30 mouse cellular contexts compared by ENCODE assay signal in the genomic region with DNA sequence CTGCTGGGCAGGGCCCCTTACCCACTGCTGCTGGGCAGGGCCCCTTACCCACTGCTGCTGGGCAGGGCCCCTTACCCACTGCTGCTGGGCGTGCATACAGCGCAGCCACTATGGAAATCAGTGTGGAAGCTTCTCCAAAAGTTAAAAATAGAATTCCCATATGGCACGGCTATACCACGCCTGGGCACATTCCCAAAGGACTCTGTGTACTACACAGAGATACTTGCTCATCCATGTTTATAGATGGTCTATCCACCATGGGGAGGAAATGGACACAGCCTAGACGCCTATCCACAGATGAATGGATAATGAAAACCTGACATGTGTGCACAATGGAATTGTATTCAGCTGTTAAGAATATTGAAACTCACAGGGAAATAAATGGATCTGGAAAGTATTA. TPM values are rescaled to one million over a fixed set of nuclear protein-coding genes. Genes with fewer than 3 reads are reported as not detected.
DNase-seq lines count a peak whose midpoint lies in the region; ATAC-seq and TF ChIP-seq lines count a peak whose summit lies in the region.
"Had no signal": no experiment of that assay in that cellular context is flagged by ENCODE, and none has a peak within 500 bp of the region (broad histone marks: within the 10 kb centered on the region; RNA-seq: fewer than 3 reads in every experiment).

No protein-coding gene starts in this region.

- H3K9me3 ChIP-seq in forebrain, postnatal 0 days (ENCODE audit: low read length), result no peaks in the 10 kb centered on the region
- no peaks in the 10 kb centered on the region for H3K9me3 ChIP-seq in forebrain, embryonic 16.5 days (ENCODE audit: control insufficient read depth, low read length)
- no peaks in the 10 kb centered on the region for H3K9me3 ChIP-seq in midbrain, embryonic 10.5 days (replicated peaks)
- no peaks in the 10 kb centered on the region for H3K9me3 ChIP-seq in midbrain, embryonic 13.5 days
- H3K9me3 ChIP-seq: forebrain, embryonic 10.5 days; heart, embryonic 15.5 days; hindbrain, embryonic 13.5 days; kidney, embryonic 15.5 days; limb, embryonic 12.5 days; neural tube, embryonic 15.5 days had no signal

- no peaks in the 10 kb centered on the region; the same call in 1 of the 2 replicates for H3K4me1 ChIP-seq in forebrain, postnatal 0 days (ENCODE audit: insufficient read depth)
- peaks cover 9% of the 10 kb centered on the region for H3K4me1 ChIP-seq in forebrain, embryonic 16.5 days (replicated peaks; ENCODE audit: control insufficient read depth, insufficient read depth, low read length)
- H3K4me1 ChIP-seq in midbrain, embryonic 10.5 days, result peaks cover 17% of the 10 kb centered on the region
- H3K4me1 ChIP-seq in midbrain, embryonic 13.5 days (replicated peaks), result peaks cover 15% of the 10 kb centered on the region
- H3K4me1 ChIP-seq: limb, embryonic 12.5 days had no signal

- H3K9ac ChIP-seq in forebrain, postnatal 0 days, result no peak overlapping the region
- no peak overlapping the region for H3K9ac ChIP-seq in forebrain, embryonic 16.5 days (replicated peaks; ENCODE audit: low read depth, low read length)
- H3K9ac ChIP-seq in midbrain, embryonic 13.5 days (replicated peaks), result no peak overlapping the region
- H3K9ac ChIP-seq: heart, embryonic 15.5 days; hindbrain, embryonic 13.5 days; kidney, embryonic 15.5 days; limb, embryonic 12.5 days; liver, postnatal 0 days; neural tube, embryonic 15.5 days had no signal

- H3K27me3 ChIP-seq in forebrain, postnatal 0 days (ENCODE audit: insufficient read depth, low read length), result no peaks in the 10 kb centered on the region
- no peaks in the 10 kb centered on the region for H3K27me3 ChIP-seq in forebrain, embryonic 16.5 days (replicated peaks; ENCODE audit: control insufficient read depth, insufficient read depth, low read length)
- H3K27me3 ChIP-seq in midbrain, embryonic 10.5 days (ENCODE audit: low read depth, poor library complexity, severe bottlenecking), result peaks cover 31% of the 10 kb centered on the region
- H3K27me3 ChIP-seq in midbrain, embryonic 13.5 days, result peaks cover 17% of the 10 kb centered on the region

- TF ChIP-seq CTCF in forebrain, postnatal 0 days (IDR thresholded peaks at IDR 0.05; ENCODE audit: low read depth), result no peak

- no peak for ATAC-seq in forebrain, postnatal 0 days
- no peak for ATAC-seq in forebrain, embryonic 16.5 days
- no peak for ATAC-seq in midbrain, embryonic 13.5 days
- ATAC-seq: liver, postnatal 0 days; lung, postnatal 0 days had no signal

- no peak overlapping the region for H3K27ac ChIP-seq in forebrain, postnatal 0 days (ENCODE audit: low read depth, low read length)
- no peak overlapping the region for H3K27ac ChIP-seq in forebrain, embryonic 16.5 days (ENCODE audit: low read length)
- no peak overlapping the region for H3K27ac ChIP-seq in midbrain, embryonic 10.5 days (replicated peaks)
- H3K27ac ChIP-seq in midbrain, embryonic 13.5 days, result no peak overlapping the region
- H3K27ac ChIP-seq: forebrain, embryonic 10.5 days; gastrocnemius, adult 2 months; heart, embryonic 15.5 days; hindbrain, embryonic 13.5 days; kidney, embryonic 15.5 days; limb, embryonic 12.5 days; macrophage; neural tube, embryonic 15.5 days had no signal

- 61% methylated on average over 5 of the region's 5 CpGs for WGBS in forebrain, postnatal 0 days
- 62% methylated on average over 5 of the region's 5 CpGs for WGBS in forebrain, embryonic 16.5 days
- 87% methylated on average over 5 of the region's 5 CpGs for WGBS in midbrain, embryonic 10.5 days
- 79% methylated on average over 5 of the region's 5 CpGs for WGBS in midbrain, embryonic 13.5 days

- H3K4me3 ChIP-seq in forebrain, postnatal 0 days (ENCODE audit: low read depth, low read length), result no peak overlapping the region
- no peak overlapping the region for H3K4me3 ChIP-seq in forebrain, embryonic 16.5 days (replicated peaks; ENCODE audit: low read length)
- H3K4me3 ChIP-seq in midbrain, embryonic 10.5 days, result no peak overlapping the region
- H3K4me3 ChIP-seq in midbrain, embryonic 13.5 days (replicated peaks), result no peak overlapping the region
- H3K4me3 ChIP-seq: forebrain, embryonic 10.5 days; gastrocnemius, adult 2 months; heart, embryonic 15.5 days; hindbrain, embryonic 13.5 days; kidney, embryonic 15.5 days; left cerebral cortex, adult 2 months; limb, embryonic 12.5 days; neural tube, embryonic 15.5 days had no signal

- intact Hi-C loops in left cerebral cortex, postnatal 36 days (cut with DNase I), result no loop called here

- H3K36me3 ChIP-seq in forebrain, postnatal 0 days (ENCODE audit: insufficient read depth), result no peaks in the 10 kb centered on the region
- H3K36me3 ChIP-seq in forebrain, embryonic 16.5 days (ENCODE audit: control insufficient read depth, insufficient read depth), result no peaks in the 10 kb centered on the region
- H3K36me3 ChIP-seq in midbrain, embryonic 10.5 days, result no peaks in the 10 kb centered on the region
- H3K36me3 ChIP-seq in midbrain, embryonic 13.5 days, result no peaks in the 10 kb centered on the region
- H3K36me3 ChIP-seq: forebrain, embryonic 10.5 days; heart, embryonic 15.5 days; hindbrain, embryonic 13.5 days; kidney, embryonic 15.5 days; limb, embryonic 12.5 days; neural tube, embryonic 15.5 days had no signal

- peak; percentile 67 for DNase-seq in forebrain, postnatal 0 days
- DNase-seq in layer of hippocampus, adult 9-11 months, result peak; percentile 62
- no peak for DNase-seq in layer of hippocampus, postnatal 14 days (ENCODE audit: low spot score in 2 of 2)
- peak; percentile 78 to 79 for DNase-seq in left cerebral cortex, postnatal 36 days (ENCODE audit: low spot score in 2 of 2)
- DNase-seq in right cerebral cortex, postnatal 36 days (ENCODE audit: low spot score in 2 of 2), result peak; percentile 68 to 79
- no peak for DNase-seq in midbrain, embryonic 10.5 days (ENCODE audit: low spot score)
- DNase-seq: adrenal gland, postnatal 36 days; cerebellum, adult 2 months; cerebellum, postnatal 36 days; gastrocnemius, adult 2 months; heart, postnatal 36 days; kidney, adult 11 months; kidney, postnatal 4 days; liver, postnatal 0 days; thymus, adult 2 months; thymus, postnatal 4 days had no signal

- H3K4me2 ChIP-seq in forebrain, postnatal 0 days (ENCODE audit: low read depth), result no peak overlapping the region
- no peak overlapping the region for H3K4me2 ChIP-seq in forebrain, embryonic 16.5 days (ENCODE audit: low read length)
- no peak overlapping the region for H3K4me2 ChIP-seq in midbrain, embryonic 13.5 days (replicated peaks)
- H3K4me2 ChIP-seq: heart, embryonic 15.5 days; hindbrain, embryonic 13.5 days; kidney, embryonic 15.5 days; limb, embryonic 12.5 days; liver, embryonic 11.5 days; neural tube, embryonic 15.5 days had no signal

RNA-seq across cellular contexts. Expression of gene Mras, which starts 3.8 kb away (rescaled TPM):
- total RNA-seq in forebrain, postnatal 0 days (2014; rRNA removed), result 73.9 and 79.5 TPM in 2 replicates
- 56.2 and 68.1 TPM in 2 replicates for polyA plus RNA-seq in forebrain, postnatal 0 days (2015; fragmentation: Nextera tagmentation; extraction: Ambion mirVana)
- polyA plus RNA-seq in forebrain, embryonic 16.5 days (2015; fragmentation: Nextera tagmentation; extraction: Ambion mirVana), result 47.5 and 48.3 TPM in 2 replicates
- total RNA-seq in layer of hippocampus, postnatal 14 days (2021), result 100 to 1,000 TPM; 102 to 109 TPM
- 100 to 1,000 TPM; 151 to 157 TPM for total RNA-seq in left cerebral cortex, postnatal 36 days (2021)
- 8.0 and 11.7 TPM in 2 replicates for polyA plus RNA-seq in midbrain, embryonic 10.5 days (2016; fragmentation: Nextera tagmentation; extraction: Ambion mirVana)
- polyA plus RNA-seq in midbrain, embryonic 13.5 days (2015; fragmentation: Nextera tagmentation; extraction: Ambion mirVana), result 43.8 and 46.0 TPM in 2 replicates

RNA-seq across cellular contexts. Expression of gene Nme9, which starts 10.3 kb away (rescaled TPM):
- 1.00 and 1.0 TPM in 2 replicates for total RNA-seq in forebrain, postnatal 0 days (2014; rRNA removed)
- polyA plus RNA-seq in forebrain, postnatal 0 days (2015; fragmentation: Nextera tagmentation; extraction: Ambion mirVana), result 1.4 and 1.5 TPM in 2 replicates
- polyA plus RNA-seq in forebrain, embryonic 16.5 days (2015; fragmentation: Nextera tagmentation; extraction: Ambion mirVana), result 0.41 and 0.61 TPM in 2 replicates
- 1 to 10 TPM in 1 of 2 experiments, under 1 TPM in 1; 0.64 to 1.1 TPM for total RNA-seq in layer of hippocampus, postnatal 14 days (2021)
- not detected for total RNA-seq in left cerebral cortex, postnatal 36 days (2021)
- not detected in 2 replicates for polyA plus RNA-seq in midbrain, embryonic 10.5 days (2016; fragmentation: Nextera tagmentation; extraction: Ambion mirVana)
- 0.55 TPM in 1 of 2 replicates, not detected in the other for polyA plus RNA-seq in midbrain, embryonic 13.5 days (2015; fragmentation: Nextera tagmentation; extraction: Ambion mirVana)
- total RNA-seq: adrenal gland, postnatal 36 days; ES-E14; gastrocnemius, adult 2 months; gastrocnemius, postnatal 4 days; heart, postnatal 36 days; left cerebral cortex, adult 2 months had no signal
- polyA plus RNA-seq: forebrain, embryonic 10.5 days; limb, embryonic 12.5 days; liver, embryonic 11.5 days; liver, postnatal 0 days; macrophage had no signal

Comparison
In these comparisons a context has a peak if more than half of its experiments do, and no peak if none do; other contexts are left out.
1. DNase-seq: peak in forebrain, postnatal 0 days (single experiment), layer of hippocampus, adult 9-11 months (single experiment), left cerebral cortex, postnatal 36 days (2 of 2) and right cerebral cortex, postnatal 36 days (2 of 2); none in layer of hippocampus, postnatal 14 days (0 of 2) and midbrain, embryonic 10.5 days (single experiment).